Mouse (Mus musculus): ENCODE measurements around the gene Lilra6. TPM values are rescaled to one million over a fixed set of nuclear protein-coding genes. Genes with fewer than 3 reads are reported as not detected.
"Not testable (repeated sequence)": the region's sequence is repeated elsewhere in the genome, so short reads cannot be mapped to it uniquely, and the experiment has no call there.

The Lilra6 gene
- not detected in 2 replicates for polyA plus RNA-seq (2015; fragmentation: Nextera tagmentation; extraction: Ambion mirVana)

DNA sequence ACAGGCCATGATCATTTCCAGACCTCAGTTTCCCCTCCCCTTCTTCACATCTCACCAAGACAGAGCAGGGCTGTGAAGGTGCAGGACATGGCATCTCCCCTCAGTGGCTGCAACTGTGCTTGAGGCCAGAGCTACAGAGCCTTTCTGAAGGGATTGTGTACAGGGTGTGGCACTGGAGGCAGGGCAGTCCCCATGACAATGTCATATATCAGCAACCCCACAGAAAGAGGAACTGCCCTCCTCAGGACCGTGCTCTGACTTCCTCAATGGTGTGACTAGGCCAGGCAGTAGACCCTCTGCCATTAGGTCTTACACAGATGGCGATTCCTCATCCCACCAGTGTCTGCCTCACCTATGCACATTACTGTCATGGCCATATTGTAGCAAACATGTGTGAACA, at the start of gene Lilra6:
Lilra6 (minus strand) TSS at position 117 of the 400 bp plus-strand sequence.
- not testable (repeated sequence) for H3K4me2 ChIP-seq; H3K27me3 ChIP-seq (replicated peaks); H3K4me1 ChIP-seq; H3K9ac ChIP-seq; H3K9me3 ChIP-seq; H3K36me3 ChIP-seq (replicated peaks); ATAC-seq (replicated peaks); H3K4me3 ChIP-seq; H3K27ac ChIP-seq
- WGBS = 72% methylated on average over 2 of the region's 2 CpGs

DNA sequence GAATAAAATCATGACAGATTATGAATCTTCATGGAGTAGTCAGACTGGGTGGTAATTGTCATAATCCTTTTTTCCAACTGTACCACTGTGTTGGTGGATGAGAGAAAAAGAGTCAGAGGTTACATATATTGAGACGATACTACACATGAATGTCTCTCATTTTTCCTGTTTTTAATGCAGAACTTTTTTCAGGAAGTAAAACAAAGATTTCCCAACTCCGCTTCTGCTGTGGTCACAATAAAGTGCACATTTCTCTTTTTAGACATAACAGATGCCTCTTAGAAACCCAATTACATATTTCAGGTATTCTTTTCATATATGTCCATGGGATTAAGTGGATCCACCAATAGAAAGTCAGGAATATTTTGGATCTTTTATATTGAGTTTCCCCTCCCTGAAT, 46.7 kb upstream of the Lilra6 start:
- Histone ChIP-seq H3K27me3 (replicated peaks) (no peaks in the 10 kb centered on the region), H3K4me2 (no peak overlapping the region), H3K36me3 (replicated peaks) (no peaks in the 10 kb centered on the region), H3K9me3 (no peaks in the 10 kb centered on the region), H3K9ac (no peak overlapping the region), H3K4me3 (no peak overlapping the region), H3K27ac (no peak overlapping the region), H3K4me1 (no peaks in the 10 kb centered on the region)
- WGBS = 91% methylated on average over 2 of the region's 2 CpGs
- ATAC-seq (replicated peaks) = no peak

GRCm38 (mm10) chr7:3957387-3957786, 42.1 kb upstream of the Lilra6 start:
- Histone ChIP-seq H3K4me1 (no peaks in the 10 kb centered on the region), H3K9ac (no peak overlapping the region), H3K27ac (no peak overlapping the region), H3K27me3 (replicated peaks) (no peaks in the 10 kb centered on the region), H3K4me2 (no peak overlapping the region), H3K36me3 (replicated peaks) (no peaks in the 10 kb centered on the region), H3K9me3 (no peaks in the 10 kb centered on the region), H3K4me3 (no peak overlapping the region)
- 85% methylated on average over 3 of the region's 3 CpGs for WGBS
- ATAC-seq (replicated peaks) = no peak

GRCm38 (mm10) chr7:3949159-3949558, 33.9 kb upstream of the Lilra6 start:
- WGBS = 81% methylated on average over 3 of the region's 3 CpGs
- H3K27me3 ChIP-seq (replicated peaks) = no peaks in the 10 kb centered on the region
- no peaks in the 10 kb centered on the region for H3K4me1 ChIP-seq
- H3K9ac ChIP-seq = no peak overlapping the region
- H3K36me3 ChIP-seq (replicated peaks) = no peaks in the 10 kb centered on the region
- H3K4me3 ChIP-seq = no peak overlapping the region
- no peak overlapping the region for H3K4me2 ChIP-seq
- no peak for ATAC-seq (replicated peaks)
- no peak overlapping the region for H3K27ac ChIP-seq
- no peaks in the 10 kb centered on the region for H3K9me3 ChIP-seq

DNA sequence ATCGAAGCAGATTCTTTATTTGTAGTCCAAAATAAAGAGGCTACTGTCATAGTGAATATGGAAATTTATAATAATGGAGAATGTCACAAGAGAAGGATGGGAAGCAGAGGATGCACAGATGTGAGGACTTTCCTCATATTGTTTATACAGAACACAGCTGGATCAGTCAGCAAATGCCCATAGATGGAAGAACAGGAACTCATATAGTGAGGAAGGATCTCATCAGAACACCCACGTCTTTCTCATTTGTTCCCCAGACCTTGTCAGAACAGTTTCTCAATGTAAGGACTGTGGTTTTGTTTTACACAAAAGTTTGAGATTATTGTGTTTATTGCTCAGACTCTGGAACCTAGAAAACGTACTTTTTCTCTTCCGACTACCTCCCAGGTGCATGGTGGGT, 32.9 kb upstream of the Lilra6 start:
- Histone ChIP-seq H3K36me3 (replicated peaks) (no peaks in the 10 kb centered on the region), H3K27me3 (replicated peaks) (no peaks in the 10 kb centered on the region), H3K4me2 (no peak overlapping the region), H3K27ac (no peak overlapping the region), H3K4me1 (no peaks in the 10 kb centered on the region), H3K9ac (no peak overlapping the region), H3K9me3 (no peaks in the 10 kb centered on the region), H3K4me3 (no peak overlapping the region)
- 75% methylated on average over 4 of the region's 4 CpGs for WGBS
- no peak for ATAC-seq (replicated peaks)

DNA sequence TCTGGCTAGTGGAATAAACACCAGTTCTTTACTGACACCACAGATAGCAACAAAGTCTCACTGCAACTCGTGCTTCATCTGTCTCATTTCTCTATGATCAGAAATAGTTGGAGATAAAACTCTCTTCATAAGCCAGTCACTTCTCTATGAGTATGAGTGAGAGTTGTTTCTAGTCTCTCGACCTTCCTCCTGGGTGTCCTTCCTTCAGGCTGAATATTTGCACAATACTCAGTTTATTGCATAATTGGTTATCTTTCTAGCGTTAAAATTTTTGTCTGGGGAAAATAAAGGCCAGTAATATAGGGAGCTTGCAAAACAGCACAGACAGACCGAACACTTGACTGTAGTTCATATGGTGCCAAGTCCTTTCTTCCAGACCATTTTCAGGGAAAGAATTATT, 30.8 kb upstream of the Lilra6 start:
- no peak overlapping the region for H3K27ac ChIP-seq
- H3K4me1 ChIP-seq = no peaks in the 10 kb centered on the region
- H3K9me3 ChIP-seq = no peaks in the 10 kb centered on the region
- no peak overlapping the region for H3K9ac ChIP-seq
- H3K36me3 ChIP-seq (replicated peaks) = no peaks in the 10 kb centered on the region
- WGBS = 70% methylated on average over 4 of the region's 4 CpGs
- H3K4me2 ChIP-seq = no peak overlapping the region
- no peak for ATAC-seq (replicated peaks)
- no peak overlapping the region for H3K4me3 ChIP-seq
- H3K27me3 ChIP-seq (replicated peaks) = no peaks in the 10 kb centered on the region

DNA sequence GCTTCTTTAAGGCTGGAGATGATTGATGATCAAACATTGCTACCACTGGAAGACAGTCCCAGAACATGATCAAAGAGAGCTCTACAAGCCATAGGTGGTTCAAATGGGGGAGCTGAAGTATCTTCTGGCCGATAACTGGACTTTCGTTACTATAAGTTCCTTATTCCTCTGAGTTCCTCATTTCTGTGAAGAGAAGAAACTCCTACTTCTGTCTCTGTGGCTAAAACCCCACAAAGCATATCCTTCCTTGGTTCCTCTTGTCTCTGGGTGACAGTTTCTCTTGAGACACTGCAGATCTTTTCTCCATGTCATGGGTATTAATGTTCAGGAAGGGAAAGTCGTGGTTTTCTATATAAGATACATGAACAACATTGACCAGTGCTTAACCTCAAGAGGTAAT, 25.6 kb upstream of the Lilra6 start:
- Histone ChIP-seq H3K9me3 (no peaks in the 10 kb centered on the region), H3K36me3 (replicated peaks) (no peaks in the 10 kb centered on the region), H3K9ac (no peak overlapping the region), H3K27ac (no peak overlapping the region), H3K4me2 (no peak overlapping the region), H3K27me3 (replicated peaks) (no peaks in the 10 kb centered on the region), H3K4me1 (no peaks in the 10 kb centered on the region), H3K4me3 (no peak overlapping the region)
- ATAC-seq (replicated peaks) = no peak
- WGBS = 76% methylated on average over 3 of the region's 3 CpGs

GRCm38 (mm10) chr7:3939866-3940525, 24.7 kb upstream of the Lilra6 start:
- H3K27ac ChIP-seq = no peak overlapping the region
- H3K4me2 ChIP-seq = no peak overlapping the region
- no peaks in the 10 kb centered on the region for H3K9me3 ChIP-seq
- no peak for ATAC-seq (replicated peaks)
- no peaks in the 10 kb centered on the region for H3K36me3 ChIP-seq (replicated peaks)
- no peak overlapping the region for H3K9ac ChIP-seq
- no peak overlapping the region for H3K4me3 ChIP-seq
- WGBS = 68% methylated on average over 1 of the region's 1 CpGs
- no peaks in the 10 kb centered on the region for H3K4me1 ChIP-seq
- H3K27me3 ChIP-seq (replicated peaks) = no peaks in the 10 kb centered on the region

DNA sequence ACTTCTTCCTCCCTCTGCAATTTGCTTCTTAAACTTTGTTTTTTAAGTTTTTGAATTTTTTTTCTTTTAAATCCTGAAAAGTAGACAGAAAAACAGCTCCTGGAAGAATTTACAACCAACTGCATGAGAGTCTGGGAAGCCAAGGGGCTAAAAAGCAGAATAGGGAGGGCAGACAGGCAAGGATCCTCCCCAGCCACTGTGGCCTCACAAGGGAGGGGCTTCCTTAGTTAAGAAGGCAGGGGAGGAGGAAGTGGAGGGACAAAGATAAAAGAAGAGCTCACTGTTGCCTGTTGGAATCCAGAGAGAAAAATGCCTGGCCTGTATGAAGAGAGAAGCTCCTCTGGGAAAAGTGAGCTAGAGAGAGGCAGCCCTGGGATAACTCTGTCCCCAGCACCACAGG, 20.2 kb upstream of the Lilra6 start:
- H3K4me1 ChIP-seq; H3K27me3 ChIP-seq (replicated peaks); H3K4me2 ChIP-seq; H3K9me3 ChIP-seq; ATAC-seq (replicated peaks); H3K36me3 ChIP-seq (replicated peaks); H3K27ac ChIP-seq; H3K4me3 ChIP-seq; H3K9ac ChIP-seq: not testable (repeated sequence)

- Histone ChIP-seq H3K27me3 (replicated peaks) (no peaks in the 10 kb centered on the region), H3K4me2 (no peak overlapping the region), H3K4me1 (no peaks in the 10 kb centered on the region), H3K9me3 (no peaks in the 10 kb centered on the region), H3K36me3 (replicated peaks) (no peaks in the 10 kb centered on the region), H3K9ac (no peak overlapping the region), H3K27ac (no peak overlapping the region), H3K4me3 (no peak overlapping the region)
- no peak for ATAC-seq (replicated peaks)
- WGBS = 25% methylated on average over 1 of the region's 1 CpGs
Measured at GRCm38 (mm10) chr7:3903704-3904103, 11.6 kb downstream of the Lilra6 start.

DNA sequence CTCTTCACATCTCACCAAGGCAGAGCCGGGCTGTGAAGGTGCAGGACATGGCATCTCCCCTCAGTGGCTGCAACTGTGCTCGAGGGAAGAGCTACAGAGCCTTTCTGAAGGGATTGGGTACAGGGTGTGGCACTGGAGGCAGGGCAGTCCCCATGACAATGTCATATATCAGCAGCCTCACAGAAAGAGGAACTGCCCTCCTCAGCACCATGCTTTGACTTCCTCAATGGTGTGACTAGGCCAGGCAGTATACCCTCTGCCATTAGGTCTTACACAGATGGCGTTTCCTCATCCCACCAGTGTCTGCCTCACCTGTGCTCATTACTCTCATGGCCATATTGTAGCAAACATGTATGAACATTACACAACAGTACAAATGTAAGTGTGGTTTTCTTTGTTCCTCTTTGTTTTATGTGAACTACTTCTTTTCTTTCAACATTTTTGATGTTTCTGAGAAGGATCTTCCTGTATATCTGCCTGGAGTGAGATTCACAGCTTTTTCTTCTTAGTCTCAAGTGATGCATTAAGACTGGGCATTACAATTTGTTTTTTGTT, 17.2 kb downstream of the Lilra6 start, which contains the start of gene Gm14548:
Gm14548 (minus strand) TSS at position 85 of the 555 bp plus-strand sequence.
- not testable (repeated sequence) for H3K9me3 ChIP-seq; H3K9ac ChIP-seq; H3K27ac ChIP-seq; H3K27me3 ChIP-seq (replicated peaks); H3K4me3 ChIP-seq; H3K36me3 ChIP-seq (replicated peaks); ATAC-seq (replicated peaks); H3K4me2 ChIP-seq; H3K4me1 ChIP-seq
- WGBS = 74% methylated on average over 3 of the region's 3 CpGs

- no CpG with 5 or more reads among the region's 1 CpGs for WGBS
- H3K36me3 ChIP-seq (replicated peaks); H3K4me2 ChIP-seq; H3K27ac ChIP-seq; H3K9ac ChIP-seq; H3K27me3 ChIP-seq (replicated peaks); H3K4me1 ChIP-seq; ATAC-seq (replicated peaks); H3K9me3 ChIP-seq; H3K4me3 ChIP-seq: not testable (repeated sequence)
Measured at GRCm38 (mm10) chr7:3875032-3875431, 40.3 kb downstream of the Lilra6 start.

Measured in midbrain, embryonic 15.5 days (tissue).